Mouse (Mus musculus): ENCODE data around the gene Prkag3. TPM values are rescaled to one million over a fixed set of nuclear protein-coding genes. Genes with fewer than 3 reads are reported as not detected.

Prkag3 gene
- polyA plus RNA-seq, 1 experiment: not detected

DNA sequence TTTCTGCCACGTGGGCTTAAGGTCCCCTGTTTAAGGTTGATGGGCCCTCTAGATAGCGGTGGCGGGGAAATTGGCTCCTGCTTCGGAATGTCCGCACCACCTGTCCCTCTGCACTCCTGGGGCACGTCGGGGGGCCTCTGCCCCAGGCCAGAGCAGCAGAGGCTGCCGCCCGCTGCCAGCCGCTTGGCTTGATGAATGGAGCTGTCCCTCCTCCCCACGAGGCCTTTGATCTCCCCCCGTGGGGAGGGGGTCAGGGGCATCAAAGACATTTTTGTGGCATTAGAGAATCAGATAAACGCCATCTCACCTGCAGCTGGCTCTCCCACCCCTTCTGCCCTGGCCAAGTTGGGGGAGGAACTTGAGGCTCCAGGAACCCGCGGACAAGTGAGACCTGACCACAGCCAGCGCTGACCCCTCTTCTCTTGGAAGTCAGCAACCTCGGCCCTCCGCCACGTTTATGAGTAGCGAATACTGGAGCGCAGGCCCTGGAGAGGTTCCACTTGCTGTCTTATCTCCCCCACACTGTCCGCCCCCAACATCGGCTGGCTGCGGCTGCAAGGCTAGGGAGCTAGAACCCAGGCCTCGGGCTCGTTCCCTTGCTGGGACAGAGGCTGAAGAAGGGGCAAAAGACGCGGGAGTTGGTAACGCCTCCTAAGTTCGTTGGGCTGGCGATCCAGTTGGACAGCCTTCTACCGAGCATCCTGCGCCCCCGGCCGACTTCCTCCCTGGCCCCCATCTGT is 21.9 kb upstream of the Prkag3 start:
- no peak overlapping the region for H3K4me3 ChIP-seq (replicated peaks)

DNA sequence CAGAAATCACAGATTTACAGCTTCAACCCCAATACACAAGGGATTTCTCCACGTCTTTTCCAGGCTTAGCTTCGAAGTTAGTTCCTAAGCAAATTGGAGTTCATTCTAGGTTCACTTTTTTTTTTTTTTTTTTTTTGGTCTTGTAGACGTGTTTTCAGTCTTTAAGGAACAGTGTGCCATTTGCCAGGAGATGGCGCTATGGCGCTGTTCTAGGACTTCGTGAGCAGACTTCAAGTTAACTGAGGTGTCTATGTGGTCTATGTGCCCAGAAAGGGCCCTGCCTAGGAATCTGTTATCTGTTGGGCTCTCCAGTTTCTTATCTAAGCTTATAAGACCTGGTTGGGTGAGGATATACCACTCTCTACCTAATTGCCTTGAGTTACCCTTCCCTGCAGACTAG is 14.1 kb upstream of the Prkag3 start:
- Histone ChIP-seq H3K27me3 (replicated peaks) (peaks cover 63% of the 10 kb centered on the region), H3K36me3 (replicated peaks; ENCODE audit: low read length) (no peaks in the 10 kb centered on the region), H3K9me3 (peaks cover 4% of the 10 kb centered on the region; the same call in 1 of the 2 replicates), H3K4me1 (peaks cover 4% of the 10 kb centered on the region; the same call in 1 of the 2 replicates), H3K4me3 (replicated peaks) (no peak overlapping the region)
- no peak for TF ChIP-seq FLI1 (IDR thresholded peaks at IDR 0.05; ENCODE audit: low read length)
- TF ChIP-seq GATA1 (IDR thresholded peaks at IDR 0.05; ENCODE audit: borderline replicate concordance, low read length): no peak

More for the DNA sequence above, 21.9 kb upstream of the Prkag3 start:
- Histone ChIP-seq H3K4me1 (peaks cover 22% of the 10 kb centered on the region), H3K9me3 (peaks cover 4% of the 10 kb centered on the region; the same call in 1 of the 2 replicates), H3K27me3 (replicated peaks) (peaks cover 96% of the 10 kb centered on the region), H3K36me3 (replicated peaks; ENCODE audit: low read length) (no peaks in the 10 kb centered on the region)
- no peak for TF ChIP-seq GATA1 (IDR thresholded peaks at IDR 0.05; ENCODE audit: borderline replicate concordance, low read length)
- no peak for TF ChIP-seq FLI1 (IDR thresholded peaks at IDR 0.05; ENCODE audit: low read length)

DNA sequence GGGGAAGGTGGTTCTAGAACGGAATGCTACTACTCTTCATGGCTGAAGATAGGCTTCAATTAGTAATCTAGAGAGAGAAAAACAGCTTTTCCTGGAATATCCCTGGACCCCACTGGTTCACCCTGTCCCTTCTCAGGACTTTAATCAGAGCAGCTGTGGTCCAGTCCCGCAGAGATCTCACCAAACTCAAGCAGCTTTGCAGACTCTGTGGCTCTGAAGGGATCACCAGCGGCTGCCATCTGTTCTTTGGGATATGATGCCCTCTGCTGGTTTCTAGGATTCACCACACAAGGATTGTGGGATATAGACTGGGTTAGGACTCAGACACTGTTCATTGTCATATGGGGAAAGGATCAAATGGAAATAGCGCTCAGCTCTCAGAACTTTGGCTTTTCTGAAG is 10.8 kb upstream of the Prkag3 start:
- H3K4me3 ChIP-seq (replicated peaks): no peak overlapping the region
- peaks cover 4% of the 10 kb centered on the region; the same call in 1 of the 2 replicates for H3K4me1 ChIP-seq
- TF ChIP-seq GATA1 (IDR thresholded peaks at IDR 0.05; ENCODE audit: borderline replicate concordance, low read length) (no peak), FLI1 (IDR thresholded peaks at IDR 0.05; ENCODE audit: low read length) (no peak)

GRCm38 (mm10) chr1:74754175-74754785 is 5.3 kb upstream of the Prkag3 start:
- TF ChIP-seq GATA1 (IDR thresholded peaks at IDR 0.05; ENCODE audit: borderline replicate concordance, low read length): no peak
- no peak for TF ChIP-seq FLI1 (IDR thresholded peaks at IDR 0.05; ENCODE audit: low read length)
- Histone ChIP-seq H3K27me3 (replicated peaks) (peaks cover 44% of the 10 kb centered on the region), H3K4me1 (peaks cover 8% of the 10 kb centered on the region), H3K36me3 (replicated peaks; ENCODE audit: low read length) (no peaks in the 10 kb centered on the region), H3K9me3 (no peaks in the 10 kb centered on the region), H3K4me3 (replicated peaks) (no peak overlapping the region)

More for the DNA sequence above, 10.8 kb upstream of the Prkag3 start:
- H3K36me3 ChIP-seq (replicated peaks; ENCODE audit: low read length): no peaks in the 10 kb centered on the region
- H3K27me3 ChIP-seq (replicated peaks): peaks cover 40% of the 10 kb centered on the region
- no peaks in the 10 kb centered on the region for H3K9me3 ChIP-seq

- no peak overlapping the region for H3K4me3 ChIP-seq (replicated peaks)
- H3K9me3 ChIP-seq: no peaks in the 10 kb centered on the region
- H3K4me1 ChIP-seq: peaks cover 17% of the 10 kb centered on the region
- peaks cover 52% of the 10 kb centered on the region for H3K27me3 ChIP-seq (replicated peaks)
- no peak for TF ChIP-seq GATA1 (IDR thresholded peaks at IDR 0.05; ENCODE audit: borderline replicate concordance, low read length)
- no peaks in the 10 kb centered on the region for H3K36me3 ChIP-seq (replicated peaks; ENCODE audit: low read length)
Measured at GRCm38 (mm10) chr1:74753266-74753974, 4.4 kb upstream of the Prkag3 start.

DNA sequence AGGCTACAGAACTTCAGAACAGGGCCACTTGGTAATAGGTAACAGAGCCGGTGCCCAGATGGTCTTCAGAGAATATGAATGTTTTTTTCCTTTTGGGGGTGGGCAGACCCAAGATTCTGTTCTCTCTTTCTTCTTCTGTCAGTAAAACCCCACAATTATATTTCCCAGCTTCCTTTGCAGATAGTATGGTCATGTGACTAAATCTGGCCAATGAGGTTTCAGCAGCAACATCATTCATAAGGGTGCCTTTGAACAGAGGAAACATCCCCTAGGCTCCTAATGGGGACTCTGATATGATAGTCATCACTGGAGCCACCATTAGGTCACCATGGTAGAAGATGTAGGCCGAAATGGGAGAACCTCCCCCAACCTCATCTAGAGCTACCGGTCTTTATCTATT is 3.8 kb upstream of the Prkag3 start:
- peaks cover 18% of the 10 kb centered on the region for H3K4me1 ChIP-seq
- H3K27me3 ChIP-seq (replicated peaks): peaks cover 57% of the 10 kb centered on the region
- no peak overlapping the region for H3K4me3 ChIP-seq (replicated peaks)
- TF ChIP-seq FLI1 (IDR thresholded peaks at IDR 0.05; ENCODE audit: low read length) (no peak), GATA1 (IDR thresholded peaks at IDR 0.05; ENCODE audit: borderline replicate concordance, low read length) (no peak)
- H3K9me3 ChIP-seq: no peaks in the 10 kb centered on the region
- H3K36me3 ChIP-seq (replicated peaks; ENCODE audit: low read length): no peaks in the 10 kb centered on the region

DNA sequence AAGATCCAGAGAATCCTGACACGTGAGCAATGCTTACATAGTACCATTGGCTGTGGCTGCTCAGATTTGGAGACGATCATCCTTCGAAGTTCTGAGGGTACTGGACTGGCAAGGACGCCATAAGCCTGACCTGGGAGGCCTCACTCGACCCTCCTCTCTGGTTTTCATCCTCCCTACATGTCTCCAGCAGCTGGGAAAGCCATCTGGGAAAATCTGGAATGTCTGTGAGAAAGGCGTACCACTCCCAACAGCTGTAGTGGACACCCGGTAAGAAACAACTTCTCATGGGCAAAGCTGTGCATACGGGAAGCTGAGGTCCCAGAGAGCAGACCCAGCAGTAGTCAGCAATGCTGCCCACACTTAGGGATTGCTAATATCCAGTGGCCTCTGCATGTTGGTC is 3.1 kb upstream of the Prkag3 start:
- no peaks in the 10 kb centered on the region for H3K36me3 ChIP-seq (replicated peaks; ENCODE audit: low read length)
- no peak overlapping the region for H3K4me3 ChIP-seq (replicated peaks)
- no peak for TF ChIP-seq FLI1 (IDR thresholded peaks at IDR 0.05; ENCODE audit: low read length)
- TF ChIP-seq GATA1 (IDR thresholded peaks at IDR 0.05; ENCODE audit: borderline replicate concordance, low read length): no peak
- H3K4me1 ChIP-seq: peaks cover 18% of the 10 kb centered on the region
- H3K27me3 ChIP-seq (replicated peaks): peaks cover 60% of the 10 kb centered on the region
- H3K9me3 ChIP-seq: no peaks in the 10 kb centered on the region

- Histone ChIP-seq H3K9me3 (no peaks in the 10 kb centered on the region), H3K4me3 (replicated peaks) (no peak overlapping the region), H3K36me3 (replicated peaks; ENCODE audit: low read length) (no peaks in the 10 kb centered on the region), H3K4me1 (peaks cover 23% of the 10 kb centered on the region), H3K27me3 (replicated peaks) (peaks cover 71% of the 10 kb centered on the region)
- no peak for TF ChIP-seq GATA1 (IDR thresholded peaks at IDR 0.05; ENCODE audit: borderline replicate concordance, low read length)
- TF ChIP-seq FLI1 (IDR thresholded peaks at IDR 0.05; ENCODE audit: low read length): no peak
Measured at GRCm38 (mm10) chr1:74750683-74751082, 1.7 kb upstream of the Prkag3 start.

GRCm38 (mm10) chr1:74749301-74749700 is 280 bp upstream of the Prkag3 start:
- no peaks in the 10 kb centered on the region for H3K9me3 ChIP-seq
- peaks cover 24% of the 10 kb centered on the region for H3K4me1 ChIP-seq
- H3K4me3 ChIP-seq (replicated peaks): peak overlapping the region; percentile 86
- H3K36me3 ChIP-seq (replicated peaks; ENCODE audit: low read length): no peaks in the 10 kb centered on the region
- H3K27me3 ChIP-seq (replicated peaks): peaks cover 78% of the 10 kb centered on the region
- TF ChIP-seq FLI1 (IDR thresholded peaks at IDR 0.05; ENCODE audit: low read length) (no peak), GATA1 (IDR thresholded peaks at IDR 0.05; ENCODE audit: borderline replicate concordance, low read length) (no peak)

GRCm38 (mm10) chr1:74747335-74747734 is 1.7 kb downstream of the Prkag3 start:
- Histone ChIP-seq H3K9me3 (no peaks in the 10 kb centered on the region), H3K4me3 (replicated peaks) (no peak overlapping the region), H3K27me3 (replicated peaks) (peaks cover 74% of the 10 kb centered on the region), H3K36me3 (replicated peaks; ENCODE audit: low read length) (no peaks in the 10 kb centered on the region), H3K4me1 (peaks cover 21% of the 10 kb centered on the region)
- no peak for TF ChIP-seq GATA1 (IDR thresholded peaks at IDR 0.05; ENCODE audit: borderline replicate concordance, low read length)
- no peak for TF ChIP-seq FLI1 (IDR thresholded peaks at IDR 0.05; ENCODE audit: low read length)
